Mouse (Mus musculus) midbrain, embryonic 13.5 days (tissue): ENCODE measurements around the gene Ccdc158. TPM values are rescaled to one million over a fixed set of nuclear protein-coding genes. Genes with fewer than 3 reads are reported as not detected.

ENCODE experiments used
- ATAC-seq: fragments of 200-750 bp; cut with Nextera tagmentation; 2 replicates; pipeline ENCODE4 v1.8.0; 2017; ENCODE audit warnings: mild to moderate bottlenecking, moderate TSS enrichment, moderate library complexity
- H3K27ac ChIP-seq: fragments of 300-500 bp; sonication (generic); 2 replicates; pipeline ENCODE4 v1.5.1; 2015; ENCODE audit warnings: inconsistent platforms, mild to moderate bottlenecking, moderate library complexity
- H3K27me3 ChIP-seq: fragments of 300-500 bp; sonication (generic); 2 replicates; pipeline ENCODE4 v1.6.1; 2015; ENCODE audit warnings: mild to moderate bottlenecking, inconsistent platforms
- H3K36me3 ChIP-seq: fragments of 300-500 bp; sonication (generic); 2 replicates; pipeline ENCODE4 v1.6.1; 2015; ENCODE audit warnings: mild to moderate bottlenecking, inconsistent platforms
- H3K4me1 ChIP-seq: fragments of 300-500 bp; sonication (generic); replicated peaks from 2 replicates; pipeline ENCODE4 v1.6.1; 2015; ENCODE audit warnings: inconsistent platforms
- H3K4me2 ChIP-seq: fragments of 300-500 bp; sonication (generic); replicated peaks from 2 replicates; pipeline ENCODE4 v1.6.1; 2015; ENCODE audit warnings: moderate library complexity, mild to moderate bottlenecking, inconsistent platforms
- H3K4me3 ChIP-seq: fragments of 300-500 bp; sonication (generic); replicated peaks from 2 replicates; pipeline ENCODE4 v1.5.1; 2015; ENCODE audit warnings: mild to moderate bottlenecking, inconsistent platforms
- H3K9ac ChIP-seq: fragments of 300-500 bp; sonication (generic); replicated peaks from 2 replicates; pipeline ENCODE4 v1.6.1; 2015; ENCODE audit warnings: mild to moderate bottlenecking, inconsistent platforms
- H3K9me3 ChIP-seq: fragments of 300-500 bp; sonication (generic); 2 replicates; pipeline ENCODE4 v1.6.1; 2016; ENCODE audit warnings: mild to moderate bottlenecking, inconsistent platforms
- WGBS: fragments of 180-500 bp; shearing (Covaris S2); methylation state at CpG from one replicate; pipeline ENCODE4 v1.1.7; 2015; 5-methylcytosine and 5-hydroxymethylcytosine counted together
- polyA plus RNA-seq: library from polyadenylated mRNA; unstranded; fragments of >200 nt; fragmentation: Nextera tagmentation; extraction: Ambion mirVana; gene quantifications from 2 replicates; pipeline ENCODE4 v1.2.1, GENCODE M21; 2015

The Ccdc158 gene
- polyA plus RNA-seq, result 0.37 and 0.63 TPM in 2 replicates

GRCm38 (mm10) chr5:92674859-92675573, at the start of gene Ccdc158:
Ccdc158 (minus strand) TSS chr5:92675271.
- WGBS, result 12% methylated on average over 53 of the region's 55 CpGs
- H3K9me3 ChIP-seq, result no peaks in the 10 kb centered on the region
- H3K4me1 ChIP-seq, result peaks cover 6% of the 10 kb centered on the region
- no peaks in the 10 kb centered on the region for H3K36me3 ChIP-seq
- H3K9ac ChIP-seq, result peak within 1 kb of the TSS; percentile 52
- peak within 1 kb of the TSS; percentile 50 for H3K4me3 ChIP-seq
- peaks cover 7% of the 10 kb centered on the region; the same call in 1 of the 2 replicates for H3K27me3 ChIP-seq
- ATAC-seq, result peak; percentile 93
- peak within 1 kb of the TSS; percentile 75 for H3K4me2 ChIP-seq
- H3K27ac ChIP-seq, result no peak within 1 kb of the TSS

- no peak overlapping the region for H3K4me2 ChIP-seq
- 95% methylated on average over 8 of the region's 8 CpGs for WGBS
- H3K4me3 ChIP-seq, result no peak overlapping the region
- ATAC-seq, result no peak
- H3K9ac ChIP-seq, result no peak overlapping the region
- H3K27ac ChIP-seq, result no peak overlapping the region
- H3K4me1 ChIP-seq, result no peaks in the 10 kb centered on the region
- no peaks in the 10 kb centered on the region for H3K36me3 ChIP-seq
- no peaks in the 10 kb centered on the region for H3K27me3 ChIP-seq
- no peaks in the 10 kb centered on the region for H3K9me3 ChIP-seq
Observed at GRCm38 (mm10) chr5:92721610-92722009, 46.5 kb upstream of the Ccdc158 start.

GRCm38 (mm10) chr5:92718856-92719255, 43.8 kb upstream of the Ccdc158 start:
- no peak for ATAC-seq
- H3K4me2 ChIP-seq, result no peak overlapping the region
- 83% methylated on average over 2 of the region's 3 CpGs for WGBS

GRCm38 (mm10) chr5:92717666-92718360, 42.7 kb upstream of the Ccdc158 start:
- Histone ChIP-seq H3K4me3 (no peak overlapping the region), H3K27ac (no peak overlapping the region), H3K9ac (no peak overlapping the region), H3K4me2 (no peak overlapping the region), H3K36me3 (no peaks in the 10 kb centered on the region), H3K4me1 (no peaks in the 10 kb centered on the region), H3K9me3 (no peaks in the 10 kb centered on the region), H3K27me3 (no peaks in the 10 kb centered on the region)
- WGBS, result 78% methylated on average over 3 of the region's 3 CpGs
- no peak for ATAC-seq

More at GRCm38 (mm10) chr5:92718856-92719255, 43.8 kb upstream of the Ccdc158 start:
- Histone ChIP-seq H3K9ac (no peak overlapping the region), H3K36me3 (no peaks in the 10 kb centered on the region), H3K27me3 (no peaks in the 10 kb centered on the region), H3K27ac (no peak overlapping the region), H3K4me3 (no peak overlapping the region), H3K4me1 (no peaks in the 10 kb centered on the region), H3K9me3 (no peaks in the 10 kb centered on the region)

- no peaks in the 10 kb centered on the region for H3K4me1 ChIP-seq
- H3K27ac ChIP-seq, result no peak overlapping the region
- no peaks in the 10 kb centered on the region for H3K36me3 ChIP-seq
- H3K4me2 ChIP-seq, result no peak overlapping the region
- 77% methylated on average over 2 of the region's 2 CpGs for WGBS
- no peak overlapping the region for H3K4me3 ChIP-seq
- H3K9me3 ChIP-seq, result no peaks in the 10 kb centered on the region
- ATAC-seq, result no peak
- no peak overlapping the region for H3K9ac ChIP-seq
- no peaks in the 10 kb centered on the region for H3K27me3 ChIP-seq
Observed at GRCm38 (mm10) chr5:92715890-92716289, 40.8 kb upstream of the Ccdc158 start.

GRCm38 (mm10) chr5:92715319-92715718, 40.2 kb upstream of the Ccdc158 start:
- no peak overlapping the region for H3K9ac ChIP-seq
- no peaks in the 10 kb centered on the region for H3K4me1 ChIP-seq
- no peak overlapping the region for H3K4me2 ChIP-seq
- H3K36me3 ChIP-seq, result no peaks in the 10 kb centered on the region
- ATAC-seq, result no peak
- 43% methylated on average over 11 of the region's 11 CpGs for whole genome bisulfite sequencing
- no peak overlapping the region for H3K4me3 ChIP-seq
- H3K27ac ChIP-seq, result no peak overlapping the region
- no peaks in the 10 kb centered on the region for H3K9me3 ChIP-seq
- H3K27me3 ChIP-seq, result no peaks in the 10 kb centered on the region

GRCm38 (mm10) chr5:92714886-92715285, 39.8 kb upstream of the Ccdc158 start:
- no peaks in the 10 kb centered on the region for H3K4me1 ChIP-seq
- no peak overlapping the region for H3K4me3 ChIP-seq
- H3K27ac ChIP-seq, result no peak overlapping the region
- no peak overlapping the region for H3K4me2 ChIP-seq
- no peak overlapping the region for H3K9ac ChIP-seq
- no peaks in the 10 kb centered on the region for H3K36me3 ChIP-seq
- H3K27me3 ChIP-seq, result no peaks in the 10 kb centered on the region
- ATAC-seq, result no peak
- H3K9me3 ChIP-seq, result no peaks in the 10 kb centered on the region
- 98% methylated on average over 2 of the region's 2 CpGs for WGBS

- no peak overlapping the region for H3K9ac ChIP-seq
- H3K4me2 ChIP-seq, result no peak overlapping the region
- no peak overlapping the region for H3K27ac ChIP-seq
- H3K4me3 ChIP-seq, result no peak overlapping the region
- no peaks in the 10 kb centered on the region for H3K27me3 ChIP-seq
- ATAC-seq, result no peak
- 74% methylated on average over 5 of the region's 5 CpGs for WGBS
- H3K4me1 ChIP-seq, result peaks cover 4% of the 10 kb centered on the region; the same call in 1 of the 2 replicates
- no peaks in the 10 kb centered on the region for H3K36me3 ChIP-seq
- no peaks in the 10 kb centered on the region for H3K9me3 ChIP-seq
Observed at GRCm38 (mm10) chr5:92712621-92713395, 37.7 kb upstream of the Ccdc158 start.

GRCm38 (mm10) chr5:92711666-92712290, 36.7 kb upstream of the Ccdc158 start:
- no peak overlapping the region for H3K4me3 ChIP-seq
- 77% methylated on average over 5 of the region's 5 CpGs for WGBS
- no peaks in the 10 kb centered on the region for H3K36me3 ChIP-seq
- H3K4me1 ChIP-seq, result peaks cover 8% of the 10 kb centered on the region
- no peaks in the 10 kb centered on the region for H3K9me3 ChIP-seq
- H3K9ac ChIP-seq, result no peak overlapping the region
- H3K27me3 ChIP-seq, result no peaks in the 10 kb centered on the region
- H3K4me2 ChIP-seq, result no peak overlapping the region
- no peak overlapping the region for H3K27ac ChIP-seq
- ATAC-seq, result no peak

GRCm38 (mm10) chr5:92710779-92711178, 35.7 kb upstream of the Ccdc158 start:
- no peaks in the 10 kb centered on the region for H3K9me3 ChIP-seq
- H3K4me1 ChIP-seq, result peaks cover 15% of the 10 kb centered on the region
- no peak overlapping the region for H3K27ac ChIP-seq
- no peaks in the 10 kb centered on the region for H3K27me3 ChIP-seq
- no peaks in the 10 kb centered on the region for H3K36me3 ChIP-seq
- ATAC-seq, result no peak
- no peak overlapping the region for H3K4me3 ChIP-seq
- no peak overlapping the region for H3K4me2 ChIP-seq
- WGBS, result 84% methylated on average over 8 of the region's 8 CpGs
- H3K9ac ChIP-seq, result no peak overlapping the region

GRCm38 (mm10) chr5:92707921-92708491, 32.9 kb upstream of the Ccdc158 start:
- Histone ChIP-seq H3K9me3 (no peaks in the 10 kb centered on the region), H3K9ac (no peak overlapping the region), H3K4me2 (no peak overlapping the region), H3K27ac (no peak overlapping the region), H3K4me3 (no peak overlapping the region), H3K4me1 (peaks cover 15% of the 10 kb centered on the region), H3K27me3 (no peaks in the 10 kb centered on the region), H3K36me3 (no peaks in the 10 kb centered on the region)
- ATAC-seq, result no peak
- WGBS, result 6% methylated on average over 7 of the region's 7 CpGs
